Mouse (Mus musculus) forebrain, embryonic 16.5 days (tissue): ENCODE data around the gene Gm13057. TPM values are rescaled to one million over a fixed set of nuclear protein-coding genes. Genes with fewer than 3 reads are reported as not detected.
"Not testable (repeated sequence)": the region's sequence is repeated elsewhere in the genome, so short reads cannot be mapped to it uniquely, and the experiment has no call there.

Experiments used
- ATAC-seq: fragments of 200-750 bp; cut with Nextera tagmentation; 2 replicates; pipeline ENCODE4 v1.8.0; 2017; ENCODE audit warnings: mild to moderate bottlenecking, moderate library complexity
- H3K27ac ChIP-seq: fragments of 300-500 bp; sonication (generic); 2 replicates; pipeline ENCODE4 v1.5.1; 2014; ENCODE audit warnings: low read length, control low read depth
- H3K27me3 ChIP-seq: fragments of 300-500 bp; sonication (generic); replicated peaks from 2 replicates; pipeline ENCODE4 v1.6.1; 2014; ENCODE audit warnings: low read length; ENCODE audit not compliant: control insufficient read depth, insufficient read depth
- H3K36me3 ChIP-seq: fragments of 300-500 bp; sonication (generic); 2 replicates; pipeline ENCODE4 v1.6.1; 2014; ENCODE audit not compliant: control insufficient read depth, insufficient read depth
- H3K4me1 ChIP-seq: fragments of 300-500 bp; sonication (generic); replicated peaks from 2 replicates; pipeline ENCODE4 v1.6.1; 2014; ENCODE audit warnings: low read length; ENCODE audit not compliant: control insufficient read depth, insufficient read depth
- H3K4me2 ChIP-seq: fragments of 300-500 bp; sonication (generic); 2 replicates; pipeline ENCODE4 v1.6.1; 2014; ENCODE audit warnings: mild to moderate bottlenecking, low read length, control low read depth
- H3K4me3 ChIP-seq: fragments of 300-500 bp; sonication (generic); replicated peaks from 2 replicates; pipeline ENCODE4 v1.5.1; 2014; ENCODE audit warnings: mild to moderate bottlenecking, low read length, control low read depth
- H3K9ac ChIP-seq: fragments of 300-500 bp; sonication (generic); replicated peaks from 2 replicates; pipeline ENCODE4 v1.6.1; 2014; ENCODE audit warnings: low read depth, low read length, control low read depth
- H3K9me3 ChIP-seq: fragments of 300-500 bp; sonication (generic); 2 replicates; pipeline ENCODE4 v1.6.1; 2016; ENCODE audit warnings: low read length; ENCODE audit not compliant: control insufficient read depth
- WGBS: fragments of 180-500 bp; shearing (Covaris S2); extraction: QIAGEN DNeasy Blood & Tissue Kit; methylation state at CpG from one replicate; pipeline ENCODE4 v1.1.7; 2014; 5-methylcytosine and 5-hydroxymethylcytosine counted together
- polyA plus RNA-seq: library from polyadenylated mRNA; unstranded; fragments of >200 nt; fragmentation: Nextera tagmentation; extraction: Ambion mirVana; gene quantifications from 2 replicates; pipeline ENCODE4 v1.2.1, GENCODE M21; 2015

The Gm13057 gene
- not detected in 2 replicates for polyA plus RNA-seq

DNA sequence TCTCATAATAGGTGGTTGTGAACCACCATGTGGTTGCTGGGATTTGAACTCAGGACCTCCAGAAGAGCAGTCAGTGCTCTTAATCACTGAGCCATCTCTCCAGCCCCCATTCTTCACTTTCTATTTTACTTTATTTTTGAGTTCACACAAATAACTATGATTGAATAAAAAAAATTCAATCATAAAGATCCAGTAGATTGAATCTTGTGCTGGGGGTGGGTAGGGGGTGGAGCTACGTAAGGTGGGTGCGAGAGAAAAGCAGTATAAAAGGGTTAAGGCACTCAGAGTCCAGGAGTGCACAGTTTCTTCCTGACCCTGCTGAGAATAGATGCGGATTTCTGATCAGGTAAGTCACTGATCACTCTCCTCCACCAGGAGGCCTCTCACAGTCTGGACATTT is at the start of gene Gm13057, which contains the start of gene BC080695:
Gene Gm13057, plus strand, starts transcription at position 310 of the 400 bp plus-strand sequence.
Gene BC080695, plus strand, starts transcription at position 301 of the 400 bp plus-strand sequence.
- no CpG with 5 or more reads among the region's 3 CpGs for WGBS
- ATAC-seq, H3K36me3 ChIP-seq, H3K27me3 ChIP-seq, H3K4me3 ChIP-seq, H3K27ac ChIP-seq, H3K4me2 ChIP-seq, H3K9me3 ChIP-seq, H3K4me1 ChIP-seq, H3K9ac ChIP-seq: not testable (repeated sequence)

DNA sequence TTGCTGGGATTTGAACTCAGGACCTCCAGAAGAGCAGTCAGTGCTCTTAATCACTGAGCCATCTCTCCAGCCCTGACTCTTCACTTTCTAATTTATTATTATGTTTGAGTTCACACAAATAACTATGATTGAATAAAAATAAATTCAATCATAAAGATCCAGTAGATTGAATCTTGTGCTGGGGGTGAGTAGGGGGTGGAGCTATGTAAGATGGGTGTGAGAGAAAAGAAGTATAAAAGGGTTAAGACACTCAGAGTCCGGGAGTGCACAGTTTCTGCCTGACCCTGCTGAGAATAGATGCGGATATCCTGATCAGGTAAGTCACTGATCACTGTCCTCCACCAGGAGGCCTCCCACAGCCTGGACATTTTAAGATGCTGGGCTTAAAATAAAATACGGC is 40.5 kb upstream of the Gm13057 start, which contains the start of gene Gm13043:
Gene Gm13043, plus strand, starts transcription at position 301 of the 400 bp plus-strand sequence.
- H3K9ac ChIP-seq = no peak within 1 kb of the TSS
- H3K36me3 ChIP-seq = no peaks in the 10 kb centered on the region
- no peak for ATAC-seq
- H3K9me3 ChIP-seq = no peaks in the 10 kb centered on the region
- H3K4me3 ChIP-seq = no peak within 1 kb of the TSS
- no peak within 1 kb of the TSS for H3K27ac ChIP-seq
- no peaks in the 10 kb centered on the region for H3K27me3 ChIP-seq
- no peak within 1 kb of the TSS for H3K4me2 ChIP-seq
- 84% methylated on average over 3 of the region's 3 CpGs for WGBS
- H3K4me1 ChIP-seq = no peaks in the 10 kb centered on the region

DNA sequence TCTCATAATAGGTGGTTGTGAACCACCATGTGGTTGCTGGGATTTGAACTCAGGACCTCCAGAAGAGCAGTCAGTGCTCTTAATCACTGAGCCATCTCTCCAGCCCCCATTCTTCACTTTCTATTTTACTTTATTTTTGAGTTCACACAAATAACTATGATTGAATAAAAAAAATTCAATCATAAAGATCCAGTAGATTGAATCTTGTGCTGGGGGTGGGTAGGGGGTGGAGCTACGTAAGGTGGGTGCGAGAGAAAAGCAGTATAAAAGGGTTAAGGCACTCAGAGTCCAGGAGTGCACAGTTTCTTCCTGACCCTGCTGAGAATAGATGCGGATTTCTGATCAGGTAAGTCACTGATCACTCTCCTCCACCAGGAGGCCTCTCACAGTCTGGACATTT is 15.9 kb upstream of the Gm13057 start, which contains the start of gene Gm13040:
Gene Gm13040, plus strand, starts transcription at position 301 of the 400 bp plus-strand sequence.
- not testable (repeated sequence) for ATAC-seq, H3K4me1 ChIP-seq, H3K9ac ChIP-seq, H3K27me3 ChIP-seq, H3K27ac ChIP-seq, H3K36me3 ChIP-seq, H3K4me3 ChIP-seq, H3K4me2 ChIP-seq, H3K9me3 ChIP-seq
- WGBS = no CpG with 5 or more reads among the region's 3 CpGs

Other genes with a start within 250 kb of the Gm13057 start
- gene Lrrc38, start 202.0 kb upstream of the Gm13057 start, polyA plus RNA-seq = 0.09 and 0.17 TPM in 2 replicates
- not detected in 2 replicates for gene Pramel1, start 157.3 kb upstream of the Gm13057 start, polyA plus RNA-seq
- gene Pramef8, start 139.3 kb upstream of the Gm13057 start, polyA plus RNA-seq = 30.2 and 32.0 TPM in 2 replicates
- gene Oog4, start 101.4 kb upstream of the Gm13057 start, polyA plus RNA-seq = not detected in 2 replicates
- not detected in 2 replicates for gene Gm13043, start 40.4 kb upstream of the Gm13057 start, polyA plus RNA-seq
- not detected in 2 replicates for gene Gm13040, start 15.8 kb upstream of the Gm13057 start, polyA plus RNA-seq
- not detected in 2 replicates for gene BC080695, start within 50 bp of the Gm13057 start, polyA plus RNA-seq
- not detected in 2 replicates for gene Gm13083, start 63.3 kb downstream of the Gm13057 start, polyA plus RNA-seq
- not detected in 2 replicates for gene Gm13088, start 105.5 kb downstream of the Gm13057 start, polyA plus RNA-seq
- gene Gm13089, start 151.0 kb downstream of the Gm13057 start, polyA plus RNA-seq = not detected in 2 replicates
- not detected in 2 replicates for gene Gm13078, start 167.7 kb downstream of the Gm13057 start, polyA plus RNA-seq
- gene Gm13023, start 237.6 kb downstream of the Gm13057 start, polyA plus RNA-seq = not detected in 2 replicates